Mouse (Mus musculus): ENCODE measurements at regions not wholly inside any gene's neighbourhood (a gene's known extent, or its start where the extent isn't known, plus 50 kb on each side); places are given as distances from the start of the nearest gene placed in this dataset.

DNA sequence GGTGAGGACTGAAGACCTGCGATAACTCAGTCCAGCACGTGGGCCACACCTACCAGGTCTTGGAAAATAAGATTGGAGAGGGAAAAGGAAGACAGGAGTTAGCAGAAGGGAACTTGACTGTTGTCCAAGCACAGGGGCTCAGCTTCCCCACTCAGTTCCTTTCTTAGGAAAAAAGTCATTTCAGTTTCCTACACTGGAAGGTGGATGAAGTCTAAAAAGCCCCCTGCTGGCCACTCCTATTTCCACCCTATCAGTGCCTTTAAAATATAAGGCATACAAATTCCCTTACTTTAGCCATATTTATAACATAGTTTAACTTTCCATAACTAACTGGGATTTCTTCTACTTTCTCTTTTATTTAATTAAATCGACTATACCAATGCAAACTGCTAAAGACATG is 173.4 kb downstream of the Nrip1 start:
- no peak for TF ChIP-seq EP300 (IDR thresholded peaks at IDR 0.05; ENCODE audit: insufficient read depth, low read depth, low read length)
- TF ChIP-seq CTCF (IDR thresholded peaks at IDR 0.05; ENCODE audit: low read depth, low read length), result no peak
- TF ChIP-seq POLR2A (IDR thresholded peaks at IDR 0.05; ENCODE audit: insufficient read depth, low read length), result no peak

Measured in ES-Bruce4 (cell line).